Mouse (Mus musculus) B cell, adult 2 months (primary cell): Measurements from ENCODE around the gene Bpgm.

Experiments used
- DNase-seq, 2 experiments: peaks; one replicate each; pipeline ENCODE4 v3.0.0; 2022

Gene Bpgm

GRCm38 (mm10) chr6:34486071-34486626 lies 10.1 kb downstream of the Bpgm start:
- DNase-seq, result no peak

- DNase-seq, result no peak
These were observed 17.5 kb downstream of the Bpgm start for GRCm38 (mm10) chr6:34493327-34494095.

- DNase-seq, result no peak
These were observed 19.1 kb downstream of the Bpgm start for GRCm38 (mm10) chr6:34495140-34495551.

GRCm38 (mm10) chr6:34497991-34498625 lies 22.1 kb downstream of the Bpgm start:
- no peak for DNase-seq

GRCm38 (mm10) chr6:34502291-34502690 lies 26.3 kb downstream of the Bpgm start:
- DNase-seq, result no peak

- no peak for DNase-seq
These were observed 29.9 kb downstream of the Bpgm start for GRCm38 (mm10) chr6:34505957-34506356.

GRCm38 (mm10) chr6:34507581-34507980 lies 31.6 kb downstream of the Bpgm start:
- no peak for DNase-seq

GRCm38 (mm10) chr6:34508016-34508415 lies 32.0 kb downstream of the Bpgm start:
- DNase-seq, result no peak

GRCm38 (mm10) chr6:34510277-34510676 lies 34.3 kb downstream of the Bpgm start:
- DNase-seq, result no peak

- DNase-seq, result no peak
These were observed 35.4 kb downstream of the Bpgm start for GRCm38 (mm10) chr6:34511410-34511809.

- DNase-seq, result no peak
These were observed 36.7 kb downstream of the Bpgm start for GRCm38 (mm10) chr6:34512741-34513140.

- no peak for DNase-seq
These were observed 38.6 kb downstream of the Bpgm start for GRCm38 (mm10) chr6:34514655-34515054.

- DNase-seq, result no peak
These were observed 39.2 kb downstream of the Bpgm start for GRCm38 (mm10) chr6:34515098-34515782.

GRCm38 (mm10) chr6:34515783-34516099 lies 39.7 kb downstream of the Bpgm start:
- no peak for DNase-seq

GRCm38 (mm10) chr6:34517750-34518149 lies 41.7 kb downstream of the Bpgm start:
- DNase-seq, result no peak

GRCm38 (mm10) chr6:34519087-34519486 lies 43.1 kb downstream of the Bpgm start:
- no peak for DNase-seq

- DNase-seq, result no peak
These were observed 44.5 kb downstream of the Bpgm start for GRCm38 (mm10) chr6:34520491-34520890.

- no peak for DNase-seq
These were observed 44.9 kb downstream of the Bpgm start for GRCm38 (mm10) chr6:34520912-34521311.

GRCm38 (mm10) chr6:34523476-34523875 lies 47.5 kb downstream of the Bpgm start:
- DNase-seq, result no peak

- no peak for DNase-seq
These were observed 49.5 kb downstream of the Bpgm start for GRCm38 (mm10) chr6:34525499-34525924.

GRCm38 (mm10) chr6:34525927-34526326 lies 49.9 kb downstream of the Bpgm start:
- DNase-seq, result no peak

- DNase-seq, result no peak
These were observed 50.4 kb downstream of the Bpgm start for GRCm38 (mm10) chr6:34526389-34526788.

- no peak for DNase-seq
These were observed 52.1 kb downstream of the Bpgm start for GRCm38 (mm10) chr6:34528131-34528530.

GRCm38 (mm10) chr6:34529992-34530391 lies 54.0 kb downstream of the Bpgm start:
- DNase-seq, result no peak
